Mouse (Mus musculus): ENCODE measurements around the gene Prickle2.

Gene Prickle2

DNA sequence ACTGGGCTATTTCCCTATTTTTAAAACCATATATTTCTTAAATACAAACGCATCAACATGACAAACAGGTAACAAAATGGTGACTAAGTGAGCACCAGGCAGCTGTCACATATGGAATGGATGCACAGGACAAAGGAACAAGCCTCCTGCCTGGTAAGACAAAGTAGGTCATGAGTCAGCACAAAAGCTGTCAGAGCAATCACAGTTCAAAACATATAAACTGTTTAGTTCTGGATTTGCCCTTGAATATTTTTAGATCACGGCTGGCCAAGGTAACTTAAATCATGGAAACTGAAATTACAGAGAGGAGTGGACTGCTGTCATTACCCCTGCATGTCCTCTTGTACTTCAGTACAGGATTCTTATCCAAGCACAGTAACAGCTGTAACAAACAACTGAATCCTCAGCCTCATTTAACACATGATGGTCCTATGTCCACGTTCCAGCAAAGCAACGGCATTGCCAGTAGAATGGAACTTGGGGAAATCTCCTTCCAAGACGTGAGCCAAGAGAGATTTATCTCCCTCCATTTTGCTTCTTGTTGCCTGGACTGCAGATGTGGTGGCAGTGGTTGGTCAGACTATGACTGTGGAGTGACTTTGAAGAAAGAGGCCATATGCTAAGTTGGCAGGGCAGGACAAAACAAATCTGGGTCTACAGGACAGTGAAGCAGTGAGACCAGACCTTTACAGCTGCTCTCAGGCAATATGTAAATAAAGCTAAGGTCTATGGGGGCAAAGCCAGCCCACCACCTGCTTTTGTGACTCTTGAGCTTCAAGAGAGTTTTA is 185.7 kb downstream of the Prickle2 start:
- DNase-seq (ENCODE audit: low read depth, low spot score): no peak

DNA sequence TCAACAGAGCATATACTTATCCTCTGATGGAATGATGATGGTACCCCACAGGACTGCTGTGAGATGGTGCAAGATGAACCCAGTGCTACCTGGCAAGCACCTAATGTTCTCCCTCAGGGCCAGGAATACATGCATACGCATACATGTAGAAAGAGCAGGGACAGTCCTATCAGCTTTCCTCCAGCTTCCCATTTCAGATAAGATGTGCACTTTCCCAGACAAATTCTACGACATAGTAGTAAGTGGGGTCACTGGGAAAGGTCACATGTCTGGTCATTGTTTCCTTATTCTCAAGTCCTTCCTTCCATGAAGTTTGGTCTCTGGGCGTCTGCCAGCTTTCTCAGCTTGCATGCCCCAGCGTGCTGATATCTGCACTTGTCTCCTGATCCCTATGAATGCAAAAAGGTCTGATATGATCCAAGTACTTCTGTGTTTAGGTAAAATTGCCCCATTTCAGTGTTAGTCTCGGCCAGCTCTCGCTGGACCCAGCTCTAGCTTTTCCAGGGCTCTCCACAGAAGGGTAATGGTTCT is 187.5 kb downstream of the Prickle2 start:
- DNase-seq (ENCODE audit: low read depth, low spot score): no peak

DNA sequence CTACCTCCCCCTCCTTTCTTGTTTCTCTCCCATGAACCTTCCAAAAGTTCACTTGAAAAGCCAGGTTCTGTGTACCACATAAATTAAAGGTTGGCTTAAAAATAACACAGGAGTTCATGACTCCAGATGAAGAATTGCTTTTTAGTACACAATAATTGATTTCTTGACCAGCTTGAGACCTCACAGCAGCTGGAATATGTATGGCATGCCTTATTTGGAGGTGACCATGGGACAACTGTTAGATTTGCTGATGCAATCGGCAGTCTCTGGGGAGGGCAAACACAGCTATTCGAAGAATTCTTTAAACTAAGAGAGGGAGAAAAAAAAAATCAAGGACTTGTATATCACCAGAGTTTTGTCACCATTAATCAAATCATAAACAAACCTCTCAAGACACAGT is 189.0 kb downstream of the Prickle2 start:
- DNase-seq (ENCODE audit: low read depth, low spot score): no peak

GRCm38 (mm10) chr6:92512001-92512400 is 194.0 kb downstream of the Prickle2 start:
- DNase-seq (ENCODE audit: low read depth, low spot score): no peak

DNA sequence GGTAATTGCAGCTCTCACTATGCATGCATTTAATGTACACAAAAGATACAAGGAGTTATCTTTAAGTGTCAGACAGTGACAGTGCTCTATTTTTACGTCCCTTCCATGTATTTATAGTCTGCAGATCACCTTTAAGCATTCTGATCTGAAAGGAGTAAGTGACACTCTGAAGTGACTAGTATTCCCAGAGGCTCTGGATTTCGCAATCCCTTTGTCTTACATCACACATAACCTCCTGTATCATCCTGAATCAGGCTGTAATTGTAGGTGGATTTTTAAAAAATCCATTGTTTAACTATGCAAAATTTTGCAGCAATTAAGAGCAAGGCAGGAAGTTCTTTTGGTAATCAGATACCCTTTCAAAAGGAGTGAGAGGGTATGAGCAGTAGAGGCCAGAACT is 196.2 kb downstream of the Prickle2 start:
- DNase-seq (ENCODE audit: low read depth, low spot score): no peak

DNA sequence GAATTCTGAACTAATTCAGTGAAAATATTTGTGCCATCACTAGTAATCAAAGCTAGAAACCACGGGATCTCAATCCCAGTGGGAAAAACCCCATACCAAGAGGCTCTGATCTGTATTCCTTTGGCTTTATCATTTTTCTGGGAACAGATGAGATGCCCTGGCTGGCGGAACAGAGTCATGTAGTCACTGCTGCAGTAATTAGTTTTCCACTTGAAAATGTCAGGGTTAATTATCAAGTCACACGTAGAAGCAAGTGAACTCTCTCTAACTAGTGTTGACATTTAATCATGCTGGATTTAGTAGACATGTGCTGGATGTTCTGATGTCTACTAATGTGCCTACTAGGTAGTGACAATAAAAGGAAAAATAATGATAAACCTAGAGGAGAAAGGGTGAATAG is 199.7 kb downstream of the Prickle2 start:
- DNase-seq (ENCODE audit: low read depth, low spot score): no peak

GRCm38 (mm10) chr6:92499449-92499848 is 206.5 kb downstream of the Prickle2 start:
- no peak for DNase-seq (ENCODE audit: low read depth, low spot score)

DNA sequence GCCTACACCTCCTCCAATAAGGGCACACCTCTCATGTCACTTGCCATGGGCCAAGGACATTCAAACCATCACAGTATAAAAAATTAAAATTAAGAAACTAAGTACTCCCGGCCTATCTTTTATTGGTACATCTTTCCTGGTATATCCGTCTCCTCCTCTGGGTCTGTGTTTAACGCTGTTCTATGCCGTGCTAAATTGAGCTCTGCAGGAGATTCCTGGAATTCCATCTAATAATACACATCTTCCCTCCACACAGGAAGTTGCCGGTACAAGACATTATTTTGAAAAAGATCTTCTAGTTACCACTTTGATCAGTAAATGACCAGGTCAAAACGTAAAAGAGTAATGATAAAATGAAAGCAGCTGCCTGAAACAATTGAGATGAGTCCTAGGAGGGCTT is 207.4 kb downstream of the Prickle2 start:
- no peak for DNase-seq (ENCODE audit: low read depth, low spot score)

GRCm38 (mm10) chr6:92497279-92497678 is 208.7 kb downstream of the Prickle2 start:
- no peak for DNase-seq (ENCODE audit: low read depth, low spot score)

DNA sequence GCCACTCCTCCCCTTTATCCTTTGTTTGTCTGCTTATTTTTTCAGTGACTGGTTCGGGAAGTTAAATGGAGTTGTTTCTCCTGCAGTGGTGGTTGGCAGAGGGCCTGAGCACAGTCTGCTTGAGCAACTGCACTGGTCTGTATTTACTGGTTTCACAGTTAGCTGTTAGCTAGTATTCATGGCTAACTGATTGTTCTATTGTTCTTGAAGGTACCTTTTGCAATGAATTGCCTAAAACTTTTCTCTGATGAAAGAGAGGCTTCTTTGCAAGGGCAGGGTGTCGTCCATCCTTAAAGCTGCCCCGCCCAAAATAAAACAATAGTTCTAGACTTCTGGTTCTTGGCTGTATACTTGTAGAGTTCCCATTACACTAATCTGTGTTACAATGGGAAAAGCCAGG is 210.5 kb downstream of the Prickle2 start:
- no peak for DNase-seq (ENCODE audit: low read depth, low spot score)

DNA sequence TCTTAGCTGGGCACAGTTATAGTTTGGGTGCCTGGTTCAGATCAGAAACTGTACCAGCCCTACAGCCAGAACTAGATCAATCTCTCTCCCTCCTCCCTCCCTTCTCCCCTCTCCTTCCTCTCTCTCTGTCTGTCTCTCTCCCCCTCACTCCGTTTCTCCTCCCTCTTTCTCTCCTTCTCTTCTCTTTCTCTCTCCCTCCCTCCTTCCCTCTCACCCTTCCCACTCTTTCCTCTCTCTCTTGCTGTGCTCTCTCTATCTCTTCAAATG is 224.3 kb downstream of the Prickle2 start:
- no peak for DNase-seq (ENCODE audit: low read depth, low spot score)

GRCm38 (mm10) chr6:92480941-92481689 is 224.8 kb downstream of the Prickle2 start:
- peak; percentile 37 for DNase-seq (ENCODE audit: low read depth, low spot score)

DNA sequence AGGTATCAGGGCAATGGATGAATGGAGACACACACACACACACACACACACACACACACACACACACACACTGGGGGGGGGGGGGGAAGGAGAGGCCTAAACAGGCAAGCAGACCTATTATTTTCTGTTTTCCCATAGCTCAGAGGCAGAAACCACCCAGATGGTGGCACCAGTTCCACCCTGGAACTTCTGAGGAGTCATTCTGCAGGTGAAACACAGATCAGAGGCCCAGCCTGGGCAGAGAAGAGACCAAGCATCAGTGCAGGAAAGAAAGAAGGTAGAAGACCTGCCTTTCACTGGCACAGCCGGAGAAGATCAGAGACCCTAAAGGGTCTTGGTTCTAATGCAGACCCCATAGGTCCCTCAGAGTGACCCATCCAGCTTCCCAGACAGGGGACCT is 227.3 kb downstream of the Prickle2 start:
- DNase-seq (ENCODE audit: low read depth, low spot score): no peak

DNA sequence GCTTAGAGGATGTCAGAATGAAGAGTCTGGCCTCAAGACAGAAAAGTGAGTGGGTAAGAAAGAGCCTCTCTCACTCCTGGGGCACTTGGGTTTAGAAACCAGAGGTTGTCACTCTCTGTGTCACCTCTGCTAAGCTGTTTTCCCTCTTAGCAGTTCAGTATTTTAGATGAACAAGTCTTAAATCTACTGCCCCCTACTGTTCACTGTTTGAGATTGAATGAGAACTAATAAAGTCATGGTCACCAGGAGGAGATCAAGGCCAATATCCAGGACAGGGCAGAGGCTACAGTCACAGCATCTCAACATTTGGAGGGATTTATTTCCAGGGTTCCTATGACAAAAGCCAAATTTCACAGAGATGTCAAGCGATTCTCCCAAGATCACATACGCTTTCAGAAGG is 228.3 kb downstream of the Prickle2 start:
- DNase-seq (ENCODE audit: low read depth, low spot score): no peak

DNA sequence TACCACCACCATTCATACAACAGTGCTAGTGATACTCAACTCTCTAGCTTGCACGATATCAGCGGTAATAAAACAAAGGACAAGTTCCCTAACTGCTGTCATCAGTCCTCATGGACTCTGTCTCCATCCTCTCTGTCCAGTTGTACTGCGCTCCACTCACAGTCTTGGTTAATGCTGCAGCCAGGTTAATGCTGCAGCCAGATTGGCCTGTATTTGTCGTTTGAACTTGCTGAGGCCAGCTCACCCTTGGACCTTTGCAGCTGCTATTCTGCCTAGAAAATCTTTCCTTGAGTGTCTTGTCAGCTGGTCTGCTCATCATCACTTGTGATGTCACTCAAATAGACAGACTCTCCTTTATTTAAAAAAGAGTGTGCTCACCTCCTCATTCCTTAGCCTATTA is 236.5 kb downstream of the Prickle2 start:
- DNase-seq (ENCODE audit: low read depth, low spot score): no peak

DNA sequence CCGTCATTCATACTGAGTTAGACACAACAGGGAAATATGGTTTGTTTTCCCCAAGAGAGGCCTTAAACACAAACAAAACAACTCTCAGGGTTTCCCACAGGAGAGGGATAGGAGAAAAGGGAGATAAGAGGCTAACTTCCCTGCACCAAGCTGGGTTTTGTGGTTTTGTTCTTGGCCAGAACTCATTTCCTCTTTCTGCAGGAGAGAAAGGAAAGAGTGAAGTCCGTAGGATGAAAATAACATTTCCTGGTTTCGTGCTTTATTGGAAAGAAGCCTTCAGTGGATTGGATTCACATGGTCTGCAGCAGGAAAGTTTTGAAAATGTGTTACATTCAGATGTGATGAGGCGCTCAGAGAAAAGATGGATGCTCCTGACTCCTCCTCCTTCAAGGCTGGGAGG is 237.1 kb downstream of the Prickle2 start:
- DNase-seq (ENCODE audit: low read depth, low spot score): no peak

DNA sequence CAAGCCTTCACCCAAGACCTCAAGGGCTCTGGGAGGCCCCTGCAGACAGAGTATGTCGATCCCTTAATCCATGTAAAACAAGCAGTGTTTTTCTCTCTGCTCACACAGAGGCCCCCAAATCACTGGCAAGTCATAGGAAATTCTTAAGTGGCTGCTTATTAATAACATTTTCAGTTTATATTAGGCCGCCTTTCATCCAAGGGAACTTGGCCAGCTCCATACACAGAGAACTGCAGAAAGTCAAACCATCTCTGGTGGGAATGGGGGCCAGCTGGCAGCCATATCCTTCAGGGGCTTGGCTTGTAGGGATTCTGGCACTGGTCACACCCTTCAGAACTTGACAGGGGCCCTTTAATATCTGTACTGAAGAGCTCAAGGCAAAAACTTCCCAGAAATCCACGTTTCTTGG is 237.6 kb downstream of the Prickle2 start:
- no peak for DNase-seq (ENCODE audit: low read depth, low spot score)

DNA sequence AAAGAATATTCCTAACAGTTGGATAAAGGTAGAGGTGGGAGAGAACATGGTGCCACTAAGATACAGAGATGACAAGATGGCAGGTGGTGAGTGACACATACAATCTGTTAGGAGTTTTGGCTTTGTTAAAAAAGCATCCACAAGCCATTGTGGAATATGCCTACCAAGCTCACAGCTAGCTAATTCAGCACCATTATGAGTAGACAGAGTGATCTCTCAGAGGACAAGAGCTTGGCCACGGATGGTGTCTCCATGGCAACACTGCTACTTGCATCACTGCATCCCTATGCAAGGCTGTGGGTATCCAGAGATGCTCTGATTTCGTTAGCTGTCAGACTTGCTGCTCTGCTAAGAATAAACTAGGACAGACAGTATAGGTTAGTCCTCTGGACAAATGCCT is 238.6 kb downstream of the Prickle2 start:
- DNase-seq (ENCODE audit: low read depth, low spot score): no peak

DNA sequence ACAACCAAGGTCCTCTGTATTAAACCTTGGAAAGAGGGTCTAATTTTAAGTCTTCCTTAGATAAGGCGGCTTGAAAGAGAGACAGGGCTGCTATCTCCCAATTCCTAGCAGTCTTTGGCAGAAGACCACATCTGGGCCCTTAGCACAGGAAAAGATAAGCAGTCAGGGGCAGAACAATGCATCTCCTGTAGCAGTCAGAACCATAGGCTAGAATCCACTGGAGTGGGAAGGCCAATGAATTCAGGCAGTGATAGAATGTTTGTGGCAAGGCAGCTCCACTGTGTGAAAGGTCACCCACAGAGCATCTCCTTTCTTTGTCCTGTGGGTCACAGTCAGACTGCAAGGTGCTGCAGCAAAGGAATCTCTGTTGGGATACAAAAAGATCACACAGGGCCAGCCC is 240.3 kb downstream of the Prickle2 start:
- no peak for DNase-seq (ENCODE audit: low read depth, low spot score)

GRCm38 (mm10) chr6:92464781-92465337 is 241.1 kb downstream of the Prickle2 start:
- DNase-seq (ENCODE audit: low read depth, low spot score): no peak

- no peak for DNase-seq (ENCODE audit: low read depth, low spot score)
These were observed 242.2 kb downstream of the Prickle2 start for GRCm38 (mm10) chr6:92463768-92464167.

DNA sequence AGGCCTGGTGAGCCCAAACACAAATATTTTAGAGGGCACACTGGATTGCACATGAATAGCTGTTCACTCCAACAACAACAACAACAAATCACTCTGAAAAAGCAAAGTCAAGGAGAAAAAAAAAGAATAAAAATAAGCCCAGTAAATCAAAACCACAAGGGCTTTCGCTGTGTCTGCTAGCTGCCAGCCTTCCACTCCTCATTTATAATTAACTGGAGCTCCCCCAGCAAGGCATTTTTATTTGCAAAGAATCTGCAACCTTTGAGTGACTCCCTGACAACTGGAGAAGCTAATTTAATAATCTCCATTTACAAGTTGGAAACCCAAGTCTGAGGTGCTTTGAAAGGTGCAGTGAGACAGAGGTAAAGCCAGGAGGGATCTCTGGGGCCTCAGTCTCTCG is 245.2 kb downstream of the Prickle2 start:
- no peak for DNase-seq (ENCODE audit: low read depth, low spot score)

DNA sequence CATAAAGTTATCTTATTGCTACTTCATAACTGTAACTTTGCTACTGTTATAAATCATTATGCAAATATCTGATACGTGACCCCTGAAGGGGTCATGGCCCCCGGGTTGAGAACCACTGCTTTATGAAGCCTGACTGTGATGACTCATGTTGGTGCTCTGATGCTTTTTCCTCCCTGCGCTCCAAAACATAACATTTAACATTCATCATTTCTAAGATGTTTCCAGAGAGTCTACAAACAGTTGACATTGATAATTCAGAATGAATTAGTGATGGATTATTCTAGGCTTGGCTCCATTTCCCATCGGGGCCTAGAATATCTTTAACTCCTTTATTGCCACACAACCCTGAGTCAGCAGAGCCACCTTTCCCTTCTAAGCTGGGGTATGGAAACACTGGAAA is 247.9 kb downstream of the Prickle2 start:
- DNase-seq (ENCODE audit: low read depth, low spot score): no peak
